Mouse (Mus musculus) ovary, postnatal 14 days (tissue): ENCODE data around the gene Stac.

Source experiments
- DNase-seq: peaks from one replicate; pipeline ENCODE4 v3.0.0; 2022; ENCODE audit warnings: low spot score

Gene Stac

DNA sequence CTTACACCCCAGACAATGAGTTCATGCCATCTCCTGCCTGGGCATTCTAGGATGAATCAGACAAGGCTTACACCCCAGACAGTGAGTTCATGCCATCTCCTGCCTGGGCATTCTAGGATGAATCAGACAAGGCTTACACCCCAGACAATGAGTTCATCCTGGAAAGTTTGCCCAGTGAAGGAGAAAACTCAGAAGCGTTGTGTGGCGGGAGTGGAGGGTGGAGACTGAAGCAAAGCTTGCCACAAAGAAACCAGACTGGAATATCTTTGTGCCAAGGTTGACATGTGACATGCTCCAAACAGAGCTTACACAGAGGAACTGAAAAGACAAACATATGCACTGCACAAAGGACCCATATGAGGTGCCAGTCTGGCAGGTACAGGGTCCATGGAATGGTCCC is 102.6 kb downstream of the Stac start:
- no peak for DNase-seq

- DNase-seq, result no peak
These were observed 111.4 kb downstream of the Stac start for GRCm38 (mm10) chr9:111578784-111579183.

GRCm38 (mm10) chr9:111577453-111577852 is 112.7 kb downstream of the Stac start:
- DNase-seq, result no peak

DNA sequence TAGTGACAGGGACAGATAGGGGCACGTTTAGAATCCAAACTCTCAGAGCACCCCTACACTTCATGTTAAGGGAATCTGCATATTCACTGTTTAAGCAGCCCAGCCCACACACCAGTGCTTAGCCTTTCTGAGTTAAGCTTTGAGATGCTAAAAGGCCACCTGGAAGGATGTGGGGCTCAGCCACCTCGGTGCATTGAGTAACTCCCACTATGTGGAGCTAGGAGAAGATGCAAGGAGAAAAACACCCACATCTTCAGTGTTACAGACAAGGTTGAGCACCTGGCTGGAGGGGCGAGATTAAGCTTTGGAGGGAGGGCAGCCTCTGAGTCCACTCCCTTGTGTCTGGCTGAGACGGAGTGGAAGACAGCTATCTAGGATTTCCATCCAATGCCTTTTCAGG is 114.3 kb downstream of the Stac start:
- DNase-seq, result no peak

- no peak for DNase-seq
These were observed 116.3 kb downstream of the Stac start for GRCm38 (mm10) chr9:111573836-111574235.

- DNase-seq, result no peak
These were observed 118.5 kb downstream of the Stac start for GRCm38 (mm10) chr9:111571619-111572018.

GRCm38 (mm10) chr9:111564176-111564575 is 126.0 kb downstream of the Stac start:
- no peak for DNase-seq

GRCm38 (mm10) chr9:111563226-111563625 is 126.9 kb downstream of the Stac start:
- no peak for DNase-seq

- DNase-seq, result no peak
These were observed 127.7 kb downstream of the Stac start for GRCm38 (mm10) chr9:111562217-111562988.

GRCm38 (mm10) chr9:111556699-111557098 is 133.4 kb downstream of the Stac start:
- no peak for DNase-seq

GRCm38 (mm10) chr9:111552865-111553264 is 137.3 kb downstream of the Stac start:
- no peak for DNase-seq

DNA sequence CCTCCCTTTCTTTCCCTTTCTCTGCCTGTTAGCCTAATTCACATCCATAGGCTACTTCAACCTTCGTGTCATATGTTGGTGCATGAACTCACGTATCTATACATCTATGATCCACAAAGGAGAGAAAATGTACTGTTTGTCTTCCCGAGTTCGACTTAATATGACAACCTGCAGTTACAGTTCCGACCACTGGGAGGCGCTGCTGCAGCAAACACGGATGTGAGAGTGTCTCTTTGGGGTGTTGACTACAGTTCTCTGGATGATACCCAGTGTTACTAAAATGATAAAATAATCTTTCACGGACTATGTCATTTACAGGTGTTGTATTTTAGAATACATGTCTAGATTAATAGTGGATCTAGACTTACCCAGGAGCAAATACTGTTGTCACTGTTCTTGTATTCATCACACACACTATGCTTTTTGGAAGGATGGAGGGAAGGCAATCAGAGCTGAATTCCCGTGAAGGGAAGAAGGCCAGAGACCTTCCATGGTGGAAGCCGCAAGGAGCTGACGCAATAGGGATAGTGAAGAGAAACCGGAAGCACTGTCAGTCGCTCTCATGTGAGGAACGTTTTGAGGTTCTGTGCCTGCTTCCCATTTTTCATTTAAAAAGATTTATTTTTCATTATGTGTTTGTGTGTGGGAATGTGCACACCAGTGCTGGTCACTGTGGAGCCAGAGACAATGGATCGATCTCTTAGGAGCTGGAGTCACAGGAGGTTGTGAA is 138.5 kb downstream of the Stac start:
- DNase-seq, result no peak

GRCm38 (mm10) chr9:111550963-111551321 is 139.2 kb downstream of the Stac start:
- no peak for DNase-seq

- no peak for DNase-seq
These were observed 139.7 kb downstream of the Stac start for GRCm38 (mm10) chr9:111550281-111550962.

DNA sequence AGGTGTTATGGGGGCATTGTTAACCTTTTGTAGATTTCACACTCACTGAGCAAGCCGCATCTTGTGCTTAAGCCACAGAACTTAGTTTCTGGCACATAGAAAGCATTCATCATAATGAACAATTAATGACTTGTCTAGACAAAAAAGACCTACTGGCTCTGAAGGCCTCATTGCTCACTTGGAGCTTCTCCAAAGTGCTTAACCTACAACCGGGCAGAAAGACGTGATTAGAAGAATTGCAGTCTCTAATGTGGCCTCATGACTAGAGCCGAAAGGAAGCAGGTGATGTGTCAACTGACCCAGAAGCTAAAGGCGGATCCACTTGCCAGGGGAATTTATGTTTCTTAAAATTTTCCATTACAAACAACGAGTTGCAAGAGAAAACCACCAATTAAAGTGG is 147.5 kb downstream of the Stac start:
- DNase-seq, result no peak

- DNase-seq, result no peak
These were observed 154.6 kb downstream of the Stac start for GRCm38 (mm10) chr9:111535445-111536064.

- no peak for DNase-seq
These were observed 155.3 kb downstream of the Stac start for GRCm38 (mm10) chr9:111534744-111535423.

DNA sequence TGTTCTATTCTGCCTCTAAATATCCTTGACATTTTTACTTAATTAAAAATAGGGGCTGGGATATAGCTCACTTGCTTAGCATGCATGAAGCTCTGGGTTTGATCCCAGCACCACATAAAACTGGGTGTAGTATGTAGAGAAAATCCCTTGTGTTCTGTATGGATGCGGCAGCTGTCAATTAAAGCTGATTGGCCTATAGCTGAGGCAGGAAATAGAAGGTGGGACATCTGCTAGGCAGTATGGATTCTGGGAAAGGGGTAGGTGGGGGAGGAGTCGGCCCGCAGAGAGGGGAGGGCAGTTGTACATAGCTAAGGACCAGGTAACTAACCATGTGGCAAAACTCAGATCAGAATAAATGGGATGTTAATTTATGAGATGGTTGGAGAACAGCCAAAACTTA is 166.3 kb downstream of the Stac start:
- no peak for DNase-seq

- DNase-seq, result no peak
These were observed 167.0 kb downstream of the Stac start for GRCm38 (mm10) chr9:111523111-111523510.

DNA sequence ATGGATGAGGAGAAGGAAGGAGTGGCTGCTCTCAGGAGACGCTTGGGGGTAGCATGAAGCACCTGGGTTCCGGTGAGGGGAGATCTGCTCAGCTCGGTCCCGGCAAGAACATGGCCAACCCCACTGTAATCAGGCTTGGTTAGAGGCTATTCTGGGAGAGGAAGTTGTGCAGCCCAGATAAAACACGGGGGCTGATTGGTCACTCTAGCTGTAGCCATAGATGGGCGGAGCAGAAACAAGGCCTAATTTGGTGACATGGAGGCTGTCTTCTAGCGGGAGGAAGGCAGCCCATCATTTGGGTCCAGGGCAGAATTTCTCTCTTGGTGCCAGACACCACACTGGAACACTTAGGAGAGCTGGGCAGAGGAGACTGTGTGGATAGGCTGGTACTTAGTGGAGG is 167.9 kb downstream of the Stac start:
- no peak for DNase-seq

- DNase-seq, result no peak
These were observed 174.6 kb downstream of the Stac start for GRCm38 (mm10) chr9:111515536-111515935.
